In genomic region chr16:72839031-72839430, GRCm38 (mm10) we compare ENCODE assay signal across 27 mouse cellular contexts.
"Had no signal": no experiment of that assay in that cellular context is flagged by ENCODE, and none has a peak within 500 bp of the region (broad histone marks: within the 10 kb centered on the region; RNA-seq: fewer than 3 reads in every experiment).

No protein-coding gene starts in this region.

- ATAC-seq: hindbrain, embryonic 16.5 days; inflammation-experienced regulatory T-cells, adult 6 months; intestine, embryonic 15.5 days; intestine, postnatal 0 days; liver, postnatal 0 days had no signal

- H3K4me3 ChIP-seq: heart, embryonic 10.5 days; heart, embryonic 12.5 days; hindbrain, embryonic 10.5 days; hindbrain, embryonic 12.5 days; intestine, embryonic 15.5 days; layer of hippocampus, adult 2 months; left cerebral cortex, adult 2 months; limb, embryonic 10.5 days; limb, embryonic 12.5 days; liver, embryonic 13.5 days; liver, embryonic 15.5 days had no signal

- H3K27ac ChIP-seq: heart, embryonic 10.5 days; hindbrain, embryonic 10.5 days; hindbrain, embryonic 12.5 days; hindbrain, embryonic 14.5 days; intestine, embryonic 15.5 days; layer of hippocampus, adult 2 months; left cerebral cortex, adult 2 months; limb, embryonic 10.5 days; limb, embryonic 12.5 days; liver, embryonic 13.5 days; liver, embryonic 15.5 days had no signal

- H3K4me1 ChIP-seq: heart, embryonic 12.5 days; hindbrain, embryonic 12.5 days; intestine, embryonic 15.5 days; limb, embryonic 10.5 days; liver, embryonic 13.5 days had no signal

- H3K27me3 ChIP-seq: heart, embryonic 12.5 days; hindbrain, embryonic 12.5 days; intestine, embryonic 15.5 days; limb, embryonic 12.5 days; liver, embryonic 13.5 days; liver, embryonic 15.5 days had no signal

- H3K36me3 ChIP-seq: heart, embryonic 10.5 days; heart, embryonic 12.5 days; hindbrain, embryonic 10.5 days; hindbrain, embryonic 12.5 days; intestine, embryonic 15.5 days; limb, embryonic 10.5 days; limb, embryonic 12.5 days; liver, embryonic 13.5 days; liver, embryonic 15.5 days had no signal

- DNase-seq: gastrocnemius, postnatal 25 days; heart, adult 18-20 months; heart, postnatal 10 days; heart, postnatal 4 days; kidney, adult 18-20 months; kidney, adult 8-10 months; kidney, postnatal 10 days; kidney, postnatal 25 days; kidney, postnatal 4 days; liver; liver, embryonic 13.5 days; liver, postnatal 0 days had no signal

- H3K9ac ChIP-seq: heart, embryonic 12.5 days; hindbrain, embryonic 12.5 days; hindbrain, embryonic 14.5 days; intestine, embryonic 15.5 days; limb, embryonic 12.5 days; liver, embryonic 13.5 days; liver, embryonic 15.5 days; liver, postnatal 0 days had no signal

- H3K4me2 ChIP-seq: heart, embryonic 12.5 days; hindbrain, embryonic 12.5 days; hindbrain, embryonic 14.5 days; intestine, embryonic 15.5 days; limb, embryonic 12.5 days; liver, embryonic 11.5 days; liver, embryonic 13.5 days; liver, embryonic 15.5 days had no signal

- H3K9me3 ChIP-seq: heart, embryonic 10.5 days; heart, embryonic 12.5 days; hindbrain, embryonic 10.5 days; hindbrain, embryonic 12.5 days; intestine, embryonic 15.5 days; limb, embryonic 10.5 days; limb, embryonic 12.5 days; liver, embryonic 13.5 days; liver, embryonic 15.5 days had no signal
